Mouse (Mus musculus) heart, embryonic 10.5 days (tissue): ENCODE measurements around the gene Tm6sf2. TPM values are rescaled to one million over a fixed set of nuclear protein-coding genes. Genes with fewer than 3 reads are reported as not detected.

Experiments used
- DNase-seq: peaks from one replicate; pipeline ENCODE4 v3.0.0-alpha.2; 2017; ENCODE audit warnings: low spot score
- H3K27ac ChIP-seq: fragments of 300-500 bp; sonication (generic); 2 replicates; pipeline ENCODE4 v1.5.1; 2016; ENCODE audit warnings: mild to moderate bottlenecking
- H3K27me3 ChIP-seq: fragments of 300-500 bp; sonication (generic); 2 replicates; pipeline ENCODE4 v1.6.1; 2016; ENCODE audit warnings: mild to moderate bottlenecking; ENCODE audit not compliant: poor library complexity, insufficient read depth, severe bottlenecking
- H3K36me3 ChIP-seq: fragments of 300-500 bp; sonication (generic); 2 replicates; pipeline ENCODE4 v1.6.1; 2016; ENCODE audit warnings: mild to moderate bottlenecking, moderate library complexity
- H3K4me1 ChIP-seq: fragments of 300-500 bp; sonication (generic); 2 replicates; pipeline ENCODE4 v1.6.1; 2016; ENCODE audit warnings: mild to moderate bottlenecking
- H3K4me3 ChIP-seq: fragments of 300-500 bp; sonication (generic); 2 replicates; pipeline ENCODE4 v1.5.1; 2016; ENCODE audit warnings: mild to moderate bottlenecking, moderate library complexity
- H3K9me3 ChIP-seq: fragments of 300-500 bp; sonication (generic); 2 replicates; pipeline ENCODE4 v1.6.1; 2016; ENCODE audit warnings: mild to moderate bottlenecking, moderate library complexity
- WGBS: fragments of 180-500 bp; shearing (Covaris S2); methylation state at CpG from one replicate; pipeline ENCODE4 v1.1.7; 2016; 5-methylcytosine and 5-hydroxymethylcytosine counted together
- microRNA-seq: library from miRNA; unstranded; fragments of <30 nt; microRNA quantifications from one replicate; pipeline ENCODE4, GENCODE M21; 2017
- polyA plus RNA-seq: library from polyadenylated mRNA; unstranded; fragments of >200 nt; fragmentation: Nextera tagmentation; extraction: Ambion mirVana; gene quantifications from 2 replicates; pipeline ENCODE4 v1.2.1, GENCODE M21; 2016

Tm6sf2 gene
- polyA plus RNA-seq, 1 experiment from 2014 or later, result 0.94 TPM

DNA sequence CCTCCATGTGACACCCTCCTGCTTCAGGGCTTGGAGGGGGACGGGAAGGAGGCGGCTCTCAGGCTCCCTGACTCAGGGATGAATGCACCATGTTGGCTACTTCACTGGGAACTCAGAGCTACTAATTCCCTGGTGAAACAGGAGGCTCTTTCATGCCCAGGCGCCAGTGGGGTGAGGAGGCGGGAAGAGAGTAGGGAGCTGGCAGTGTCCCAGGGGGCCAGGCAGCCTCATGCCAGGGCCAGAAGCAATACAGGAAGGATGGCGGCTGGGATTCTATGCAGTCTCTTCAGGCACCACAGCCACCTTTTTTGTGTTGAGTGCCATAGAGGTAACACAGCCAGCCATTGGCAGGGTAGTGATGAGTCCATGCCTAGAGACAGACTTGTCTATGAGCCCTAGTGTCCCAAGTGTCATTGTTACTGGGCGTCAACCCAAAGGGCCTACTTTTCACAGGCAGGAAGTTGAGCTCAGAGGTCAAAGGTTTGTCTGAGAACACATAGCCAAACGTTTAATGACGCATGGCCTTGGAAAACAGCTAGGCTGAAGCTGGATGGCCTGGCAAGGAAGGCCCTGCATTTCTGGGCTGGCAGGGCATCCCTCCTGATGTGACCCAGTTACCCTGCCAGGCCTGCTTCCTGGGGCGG lies 56.7 kb downstream of the Tm6sf2 start:
- peaks cover 36% of the 10 kb centered on the region for H3K4me1 ChIP-seq
- H3K4me3 ChIP-seq, result no peak overlapping the region
- DNase-seq, result no peak
- peaks cover 23% of the 10 kb centered on the region for H3K36me3 ChIP-seq
- 63% methylated on average over 9 of the region's 9 CpGs for WGBS
- no peak overlapping the region for H3K27ac ChIP-seq
- peaks cover 7% of the 10 kb centered on the region; the same call in 1 of the 2 replicates for H3K27me3 ChIP-seq
- H3K9me3 ChIP-seq, result no peaks in the 10 kb centered on the region

Small RNA genes within 50 kb of the gene (microRNA-seq; reads per million reads assigned to microRNA genes)
- gene Mir7066, result not detected

Other genes with a start within 250 kb of the Tm6sf2 start
- 5.6 and 6.3 TPM in 2 replicates for gene Pbx4, start 240.4 kb upstream of the Tm6sf2 start, polyA plus RNA-seq
- gene Cilp2, start 185.2 kb upstream of the Tm6sf2 start, polyA plus RNA-seq, result 0.48 and 0.63 TPM in 2 replicates
- 2.7 and 2.9 TPM in 2 replicates for gene Tssk6, start 170.7 kb upstream of the Tm6sf2 start, polyA plus RNA-seq
- gene Ndufa13, start 170.4 kb upstream of the Tm6sf2 start, polyA plus RNA-seq, result 217 and 256 TPM in 2 replicates
- 6.7 and 8.7 TPM in 2 replicates for gene Yjefn3, start 170.2 kb upstream of the Tm6sf2 start, polyA plus RNA-seq
- 47.5 and 49.0 TPM in 2 replicates for gene Gatad2a, start 76.5 kb upstream of the Tm6sf2 start, polyA plus RNA-seq
- 46.5 and 49.9 TPM in 2 replicates for gene Mau2, start 30.2 kb upstream of the Tm6sf2 start, polyA plus RNA-seq
- 41.1 and 45.0 TPM in 2 replicates for gene Sugp1, start 30.1 kb upstream of the Tm6sf2 start, polyA plus RNA-seq
- gene Hapln4, start 10.5 kb downstream of the Tm6sf2 start, polyA plus RNA-seq, result 0.30 and 0.62 TPM in 2 replicates
- 0.06 and 0.29 TPM in 2 replicates for gene Ncan, start 47.9 kb downstream of the Tm6sf2 start, polyA plus RNA-seq
- 35.4 and 39.6 TPM in 2 replicates for gene Nr2c2ap, start 58.4 kb downstream of the Tm6sf2 start, polyA plus RNA-seq
- gene Rfxank, start 66.2 kb downstream of the Tm6sf2 start, polyA plus RNA-seq, result 16.5 and 18.3 TPM in 2 replicates
- gene Borcs8, start 66.6 kb downstream of the Tm6sf2 start, polyA plus RNA-seq, result 39.6 and 43.9 TPM in 2 replicates
- 0.23 and 0.53 TPM in 2 replicates for gene Mef2b, start 66.8 kb downstream of the Tm6sf2 start, polyA plus RNA-seq
- 93.9 and 123 TPM in 2 replicates for gene Tmem161a, start 99.4 kb downstream of the Tm6sf2 start, polyA plus RNA-seq
- gene Slc25a42, start 139.4 kb downstream of the Tm6sf2 start, polyA plus RNA-seq, result 5.8 and 9.5 TPM in 2 replicates
- 34.7 and 34.8 TPM in 2 replicates for gene Sugp2, start 161.3 kb downstream of the Tm6sf2 start, polyA plus RNA-seq
- gene Armc6, start 161.5 kb downstream of the Tm6sf2 start, polyA plus RNA-seq, result 29.5 and 31.6 TPM in 2 replicates
- 42.7 and 80.5 TPM in 2 replicates for gene Homer3, start 209.9 kb downstream of the Tm6sf2 start, polyA plus RNA-seq
- gene Ddx49, start 229.6 kb downstream of the Tm6sf2 start, polyA plus RNA-seq, result 40.5 and 47.5 TPM in 2 replicates
- 379 and 398 TPM in 2 replicates for gene Cope, start 229.6 kb downstream of the Tm6sf2 start, polyA plus RNA-seq
- 1.4 TPM in 2 replicates for gene Cers1, start 242.9 kb downstream of the Tm6sf2 start, polyA plus RNA-seq